Mouse (Mus musculus): ENCODE results near the gene Smad3. TPM values are rescaled to one million over a fixed set of nuclear protein-coding genes. Genes with fewer than 3 reads are reported as not detected.

Gene Smad3
- polyA plus RNA-seq, 1 experiment from 2014 or later = 7.7 TPM

DNA sequence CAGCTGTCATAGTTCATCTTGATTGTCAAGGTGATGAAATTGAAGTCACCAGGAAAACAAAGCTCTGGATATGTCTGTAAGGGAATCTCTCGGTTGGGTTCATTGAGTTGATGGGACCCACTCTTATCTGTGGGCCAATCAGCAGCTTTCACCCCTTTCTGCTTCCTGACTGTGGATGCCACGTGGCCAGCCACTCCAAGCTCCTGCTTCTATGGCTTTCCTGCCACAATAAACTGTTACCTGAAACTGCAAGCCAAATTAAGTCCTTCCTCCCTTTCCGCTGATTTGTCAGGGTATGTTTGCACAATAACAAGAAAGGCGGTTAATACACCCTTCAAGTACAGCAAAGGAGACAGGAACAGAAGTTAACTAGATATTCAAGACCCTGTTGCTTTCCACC, 6.5 kb downstream of the Smad3 start:
- H3K4me3 ChIP-seq (ENCODE audit: low read length) = no peak overlapping the region
- H3K27me3 ChIP-seq (replicated peaks; ENCODE audit: control insufficient read depth, insufficient read depth, low read length) = no peaks in the 10 kb centered on the region
- H3K27ac ChIP-seq (ENCODE audit: low read depth, low read length) = no peak overlapping the region
- no peaks in the 10 kb centered on the region for H3K9me3 ChIP-seq (ENCODE audit: control insufficient read depth, low read length)
- H3K9ac ChIP-seq (ENCODE audit: low read depth, low read length) = no peak overlapping the region
- H3K4me1 ChIP-seq (ENCODE audit: control insufficient read depth, insufficient read depth, low read depth, low read length) = peaks cover 46% of the 10 kb centered on the region
- no peak for ATAC-seq
- H3K36me3 ChIP-seq (ENCODE audit: control insufficient read depth, insufficient read depth, low read length) = no peaks in the 10 kb centered on the region
- WGBS = 83% methylated on average over 4 of the region's 4 CpGs
- no peak overlapping the region for H3K4me2 ChIP-seq (ENCODE audit: low read length)

GRCm38 (mm10) chr9:63750360-63750974, 7.3 kb downstream of the Smad3 start:
- Histone ChIP-seq H3K27me3 (replicated peaks; ENCODE audit: control insufficient read depth, insufficient read depth, low read length) (no peaks in the 10 kb centered on the region), H3K9ac (ENCODE audit: low read depth, low read length) (no peak overlapping the region), H3K36me3 (ENCODE audit: control insufficient read depth, insufficient read depth, low read length) (no peaks in the 10 kb centered on the region), H3K4me1 (ENCODE audit: control insufficient read depth, insufficient read depth, low read depth, low read length) (peaks cover 45% of the 10 kb centered on the region), H3K27ac (ENCODE audit: low read depth, low read length) (peak overlapping the region; percentile 11; the same call in 1 of the 2 replicates), H3K4me2 (ENCODE audit: low read length) (no peak overlapping the region), H3K9me3 (ENCODE audit: control insufficient read depth, low read length) (no peaks in the 10 kb centered on the region), H3K4me3 (ENCODE audit: low read length) (no peak overlapping the region)
- ATAC-seq = no peak
- 22% methylated on average over 10 of the region's 10 CpGs for WGBS

DNA sequence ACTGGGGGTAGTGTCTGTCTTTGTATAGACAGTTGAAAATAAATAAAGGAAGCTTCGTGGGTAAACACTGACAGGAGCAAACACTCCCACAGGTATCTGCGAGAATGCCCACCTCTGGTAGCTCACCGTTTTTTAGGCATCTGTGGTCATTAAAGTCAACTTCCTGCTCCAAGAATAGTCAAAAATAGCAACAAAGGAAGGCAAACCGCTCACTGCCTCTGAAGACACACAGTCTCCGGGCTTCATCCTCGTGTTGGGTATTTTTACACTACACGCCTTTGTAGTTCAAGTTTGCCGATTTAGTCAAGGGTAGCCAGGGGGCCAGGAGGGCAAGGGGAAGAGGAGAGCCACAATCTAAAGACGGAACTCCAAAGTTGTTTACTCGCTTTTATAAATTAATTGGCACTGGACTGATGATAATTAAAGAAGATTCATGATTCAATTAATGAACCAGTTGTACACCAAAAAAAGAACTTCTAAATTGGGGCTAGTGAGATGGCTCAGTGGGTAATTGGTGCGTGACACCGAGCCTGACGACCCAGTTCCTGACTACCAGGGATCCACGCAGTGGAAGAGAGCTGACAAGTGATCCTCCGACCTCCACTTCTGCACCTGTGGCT, 8.4 kb downstream of the Smad3 start:
- Histone ChIP-seq H3K4me3 (ENCODE audit: low read length) (no peak overlapping the region), H3K36me3 (ENCODE audit: control insufficient read depth, insufficient read depth, low read length) (no peaks in the 10 kb centered on the region), H3K4me1 (ENCODE audit: control insufficient read depth, insufficient read depth, low read depth, low read length) (peaks cover 35% of the 10 kb centered on the region), H3K4me2 (ENCODE audit: low read length) (no peak overlapping the region), H3K27ac (ENCODE audit: low read depth, low read length) (no peak overlapping the region), H3K27me3 (replicated peaks; ENCODE audit: control insufficient read depth, insufficient read depth, low read length) (no peaks in the 10 kb centered on the region), H3K9me3 (ENCODE audit: control insufficient read depth, low read length) (no peaks in the 10 kb centered on the region), H3K9ac (ENCODE audit: low read depth, low read length) (no peak overlapping the region)
- ATAC-seq = no peak
- 53% methylated on average over 15 of the region's 15 CpGs for WGBS

DNA sequence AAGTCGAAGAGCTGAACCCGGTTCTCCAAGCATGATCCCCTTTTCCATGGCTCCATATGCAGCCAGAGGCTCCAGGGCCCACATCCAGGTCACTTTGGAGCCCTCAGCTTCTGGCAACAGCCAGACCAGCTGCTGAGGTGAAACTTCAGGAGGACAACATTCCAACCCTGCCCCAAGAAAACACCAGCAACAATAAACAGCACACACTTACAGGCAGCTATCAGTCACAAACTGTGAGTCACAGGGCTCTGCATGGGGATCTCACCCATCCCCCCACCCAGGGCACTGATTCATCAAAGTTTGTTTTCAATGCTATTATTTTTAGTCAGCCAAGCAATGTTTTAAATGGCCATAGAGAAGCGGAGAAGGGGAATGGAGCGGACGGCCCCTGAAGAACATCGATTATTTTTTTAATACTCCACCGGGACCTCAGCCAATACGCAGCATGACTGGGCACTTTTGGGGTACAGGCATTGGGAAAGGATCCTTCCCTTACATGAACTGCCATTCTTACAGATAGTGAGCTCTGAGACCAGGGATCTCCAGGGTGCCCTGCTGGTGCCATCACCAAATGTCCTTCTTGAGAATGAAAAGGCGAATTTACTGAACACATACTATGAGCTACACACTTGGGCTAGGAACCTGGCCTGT, 10.0 kb downstream of the Smad3 start:
- Histone ChIP-seq H3K36me3 (ENCODE audit: control insufficient read depth, insufficient read depth, low read length) (no peaks in the 10 kb centered on the region), H3K27me3 (replicated peaks; ENCODE audit: control insufficient read depth, insufficient read depth, low read length) (no peaks in the 10 kb centered on the region), H3K4me1 (ENCODE audit: control insufficient read depth, insufficient read depth, low read depth, low read length) (peaks cover 40% of the 10 kb centered on the region), H3K4me2 (ENCODE audit: low read length) (no peak overlapping the region), H3K9ac (ENCODE audit: low read depth, low read length) (no peak overlapping the region), H3K4me3 (ENCODE audit: low read length) (no peak overlapping the region), H3K9me3 (ENCODE audit: control insufficient read depth, low read length) (no peaks in the 10 kb centered on the region), H3K27ac (ENCODE audit: low read depth, low read length) (no peak overlapping the region)
- WGBS = 72% methylated on average over 9 of the region's 9 CpGs
- ATAC-seq = no peak

GRCm38 (mm10) chr9:63746980-63747379, 10.8 kb downstream of the Smad3 start:
- 92% methylated on average over 3 of the region's 3 CpGs for WGBS
- ATAC-seq = no peak
- H3K4me3 ChIP-seq (ENCODE audit: low read length) = no peak overlapping the region
- H3K27ac ChIP-seq (ENCODE audit: low read depth, low read length) = no peak overlapping the region
- H3K9ac ChIP-seq (ENCODE audit: low read depth, low read length) = no peak overlapping the region
- H3K4me1 ChIP-seq (ENCODE audit: control insufficient read depth, insufficient read depth, low read depth, low read length) = peaks cover 45% of the 10 kb centered on the region
- no peaks in the 10 kb centered on the region for H3K9me3 ChIP-seq (ENCODE audit: control insufficient read depth, low read length)
- H3K36me3 ChIP-seq (ENCODE audit: control insufficient read depth, insufficient read depth, low read length) = no peaks in the 10 kb centered on the region
- H3K4me2 ChIP-seq (ENCODE audit: low read length) = no peak overlapping the region
- no peaks in the 10 kb centered on the region for H3K27me3 ChIP-seq (replicated peaks; ENCODE audit: control insufficient read depth, insufficient read depth, low read length)

- Histone ChIP-seq H3K9ac (ENCODE audit: low read depth, low read length) (peak overlapping the region; percentile 35; the same call in 1 of the 2 replicates), H3K4me1 (ENCODE audit: control insufficient read depth, insufficient read depth, low read depth, low read length) (peaks cover 47% of the 10 kb centered on the region), H3K27me3 (replicated peaks; ENCODE audit: control insufficient read depth, insufficient read depth, low read length) (no peaks in the 10 kb centered on the region), H3K9me3 (ENCODE audit: control insufficient read depth, low read length) (no peaks in the 10 kb centered on the region), H3K36me3 (ENCODE audit: control insufficient read depth, insufficient read depth, low read length) (no peaks in the 10 kb centered on the region), H3K4me2 (ENCODE audit: low read length) (0 out of 2 replicates have a peak overlapping the region, but pooled peaks have one; percentile 5), H3K4me3 (ENCODE audit: low read length) (no peak overlapping the region), H3K27ac (ENCODE audit: low read depth, low read length) (no peak overlapping the region)
- 47% methylated on average over 19 of the region's 19 CpGs for WGBS
- ATAC-seq = no peak
Measured at GRCm38 (mm10) chr9:63745821-63746632, 11.8 kb downstream of the Smad3 start.

DNA sequence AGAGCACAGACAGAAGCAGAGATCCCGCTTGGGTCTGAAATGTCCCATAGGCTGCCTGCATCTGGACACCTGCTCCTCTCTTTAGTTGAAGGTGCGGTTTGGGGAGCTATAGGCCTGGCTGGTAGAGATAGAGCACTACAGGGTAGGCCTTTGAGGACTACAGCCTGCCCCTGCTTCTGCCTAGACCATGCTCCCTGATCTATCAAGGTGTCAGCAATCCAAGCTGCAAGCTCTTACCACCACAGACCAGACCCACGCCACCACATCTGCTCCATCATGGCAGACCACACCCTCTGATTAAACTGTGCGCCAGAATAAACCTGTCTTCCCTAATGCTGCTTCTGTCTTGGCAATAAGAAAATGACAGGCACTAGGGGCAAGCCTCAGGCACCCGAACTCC, 13.2 kb downstream of the Smad3 start:
- H3K9me3 ChIP-seq (ENCODE audit: control insufficient read depth, low read length) = no peaks in the 10 kb centered on the region
- no peak for ATAC-seq
- no peak overlapping the region for H3K27ac ChIP-seq (ENCODE audit: low read depth, low read length)
- WGBS = 93% methylated on average over 5 of the region's 5 CpGs
- no peak overlapping the region for H3K9ac ChIP-seq (ENCODE audit: low read depth, low read length)
- H3K36me3 ChIP-seq (ENCODE audit: control insufficient read depth, insufficient read depth, low read length) = no peaks in the 10 kb centered on the region
- H3K4me2 ChIP-seq (ENCODE audit: low read length) = no peak overlapping the region
- H3K4me3 ChIP-seq (ENCODE audit: low read length) = no peak overlapping the region
- H3K27me3 ChIP-seq (replicated peaks; ENCODE audit: control insufficient read depth, insufficient read depth, low read length) = no peaks in the 10 kb centered on the region
- peaks cover 37% of the 10 kb centered on the region for H3K4me1 ChIP-seq (ENCODE audit: control insufficient read depth, insufficient read depth, low read depth, low read length)

GRCm38 (mm10) chr9:63743775-63744174, 14.0 kb downstream of the Smad3 start:
- Histone ChIP-seq H3K27me3 (replicated peaks; ENCODE audit: control insufficient read depth, insufficient read depth, low read length) (no peaks in the 10 kb centered on the region), H3K9ac (ENCODE audit: low read depth, low read length) (no peak overlapping the region), H3K27ac (ENCODE audit: low read depth, low read length) (no peak overlapping the region), H3K36me3 (ENCODE audit: control insufficient read depth, insufficient read depth, low read length) (no peaks in the 10 kb centered on the region), H3K4me1 (ENCODE audit: control insufficient read depth, insufficient read depth, low read depth, low read length) (peaks cover 29% of the 10 kb centered on the region), H3K4me3 (ENCODE audit: low read length) (no peak overlapping the region), H3K9me3 (ENCODE audit: control insufficient read depth, low read length) (no peaks in the 10 kb centered on the region), H3K4me2 (ENCODE audit: low read length) (no peak overlapping the region)
- ATAC-seq = no peak
- 91% methylated on average over 11 of the region's 11 CpGs for WGBS

Data from hindbrain, embryonic 16.5 days (tissue).